Mouse (Mus musculus) megakaryocyte, embryonic 14.5 days (primary cell): Measurements from ENCODE around the gene Sap30l.

Experiments used
- FLI1 ChIP-seq: IDR thresholded peaks from 2 replicates; pipeline ENCODE4 v1.6.1; 2012; ENCODE audit warnings: low read length, inconsistent platforms, mixed read lengths
- GATA1 ChIP-seq: IDR thresholded peaks from 3 replicates; pipeline ENCODE4 v1.6.1; 2012; ENCODE audit warnings: mixed read lengths, low read length, inconsistent platforms, borderline replicate concordance

DNA sequence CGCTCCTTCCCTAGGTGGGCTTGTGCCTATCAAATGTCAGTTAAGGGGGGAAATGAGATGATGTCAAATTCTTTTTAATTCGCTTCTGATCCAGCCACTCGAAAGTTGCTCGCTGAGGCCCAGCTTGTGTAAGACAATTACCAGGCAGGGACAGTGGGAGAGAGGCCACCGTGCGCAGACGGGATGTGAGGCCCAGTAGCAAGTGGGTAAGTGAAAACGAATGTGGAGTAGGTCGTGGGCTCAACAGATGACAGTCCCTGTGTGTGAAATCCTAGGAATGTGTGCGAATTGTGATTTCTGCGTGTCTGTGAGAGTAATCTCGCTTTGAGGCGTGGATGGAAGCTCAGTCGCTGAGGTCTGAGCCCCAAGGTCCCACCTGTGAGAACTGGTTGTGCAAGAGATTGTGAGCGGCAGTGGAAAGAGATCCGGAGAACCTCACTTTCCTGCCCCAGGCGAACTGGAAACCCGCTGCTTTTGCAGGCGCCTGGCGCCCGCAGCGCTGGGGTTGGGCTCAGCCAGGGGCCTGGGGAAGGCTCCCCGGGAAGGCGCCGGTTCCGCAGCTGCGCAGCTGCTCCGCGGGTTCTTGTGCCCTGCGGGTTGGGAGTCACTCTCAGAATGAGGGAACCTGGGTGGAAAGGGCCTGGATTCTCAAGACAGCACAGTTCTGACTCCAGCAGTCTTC lies 32.0 kb downstream of the Sap30l start:
- TF ChIP-seq GATA1: no peak
- no peak for TF ChIP-seq FLI1
